In genomic region chr16:4381487-4381886, GRCm38 (mm10) we compare ENCODE assay signal across 12 mouse cellular contexts. TPM values are rescaled to one million over a fixed set of nuclear protein-coding genes. Genes with fewer than 3 reads are reported as not detected.
DNase-seq lines count a peak whose midpoint lies in the region; ATAC-seq and TF ChIP-seq lines count a peak whose summit lies in the region.
"Had no signal": no experiment of that assay in that cellular context is flagged by ENCODE, and none has a peak within 500 bp of the region (broad histone marks: within the 10 kb centered on the region; RNA-seq: fewer than 3 reads in every experiment).

No protein-coding gene starts in this region.

- no peaks in the 10 kb centered on the region for H3K4me1 ChIP-seq in kidney, embryonic 15.5 days
- H3K4me1 ChIP-seq in thymus, adult 2 months (replicated peaks; ENCODE audit: control insufficient read depth, insufficient read depth, low read length): peaks cover 13% of the 10 kb centered on the region
- 0 out of 2 replicates have a peak, but pooled peaks cover 5% of the 10 kb centered on the region for H3K4me1 ChIP-seq in hindbrain, embryonic 13.5 days (replicated peaks)
- no peaks in the 10 kb centered on the region for H3K4me1 ChIP-seq in midbrain, embryonic 15.5 days

- no peak overlapping the region for H3K4me2 ChIP-seq in kidney, embryonic 15.5 days
- no peak overlapping the region for H3K4me2 ChIP-seq in hindbrain, embryonic 13.5 days
- H3K4me2 ChIP-seq in midbrain, embryonic 15.5 days: no peak overlapping the region
- H3K4me2 ChIP-seq: lung, embryonic 14.5 days had no signal

- no peak for TF ChIP-seq POLR2A in thymus, adult 2 months (IDR thresholded peaks at IDR 0.05; ENCODE audit: control insufficient read depth, extremely low read depth, insufficient read depth, low read length, poor library complexity)

- H3K27ac ChIP-seq in kidney, embryonic 15.5 days: no peak overlapping the region
- no peak overlapping the region for H3K27ac ChIP-seq in thymus, adult 2 months (ENCODE audit: control insufficient read depth, insufficient read depth, low read length)
- no peak overlapping the region for H3K27ac ChIP-seq in hindbrain, embryonic 13.5 days
- no peak overlapping the region for H3K27ac ChIP-seq in midbrain, embryonic 15.5 days

- H3K9ac ChIP-seq in kidney, embryonic 15.5 days: no peak overlapping the region
- no peak overlapping the region for H3K9ac ChIP-seq in hindbrain, embryonic 13.5 days
- no peak overlapping the region for H3K9ac ChIP-seq in midbrain, embryonic 15.5 days
- H3K9ac ChIP-seq: lung, embryonic 14.5 days had no signal

- 71% methylated on average over 4 of the region's 4 CpGs for WGBS in kidney, embryonic 15.5 days
- 17% methylated on average over 4 of the region's 4 CpGs for WGBS in thymus, adult 2 months
- WGBS in hindbrain, embryonic 13.5 days: 81% methylated on average over 4 of the region's 4 CpGs
- 78% methylated on average over 4 of the region's 4 CpGs for WGBS in midbrain, embryonic 15.5 days

- no peak overlapping the region for H3K4me3 ChIP-seq in kidney, embryonic 15.5 days (replicated peaks)
- H3K4me3 ChIP-seq in thymus, adult 2 months (ENCODE audit: control insufficient read depth, insufficient read depth, low read length): no peak overlapping the region
- no peak overlapping the region for H3K4me3 ChIP-seq in hindbrain, embryonic 13.5 days
- H3K4me3 ChIP-seq in midbrain, embryonic 15.5 days: no peak overlapping the region

- no peaks in the 10 kb centered on the region for H3K9me3 ChIP-seq in kidney, embryonic 15.5 days (replicated peaks)
- H3K9me3 ChIP-seq in hindbrain, embryonic 13.5 days: no peaks in the 10 kb centered on the region
- H3K9me3 ChIP-seq in midbrain, embryonic 15.5 days: no peaks in the 10 kb centered on the region

- peak; percentile 32 for DNase-seq in kidney, adult 18-20 months
- peak; percentile 28 for DNase-seq in 416B (ENCODE audit: low read depth)
- peak; percentile 45 for DNase-seq in lung, postnatal 25 days (ENCODE audit: low spot score)
- DNase-seq in thymus, adult 2 months: no peak
- DNase-seq: embryo, embryonic 11 days; layer of hippocampus, postnatal 36 days; lung, embryonic 14.5 days had no signal

- TF ChIP-seq CTCF in thymus, adult 2 months (IDR thresholded peaks at IDR 0.05; ENCODE audit: borderline replicate concordance, control insufficient read depth, extremely low read depth, insufficient read depth, low read length, poor library complexity): no peak

- no peaks in the 10 kb centered on the region for H3K36me3 ChIP-seq in kidney, embryonic 15.5 days
- no peaks in the 10 kb centered on the region for H3K36me3 ChIP-seq in thymus, adult 2 months (ENCODE audit: control insufficient read depth, insufficient read depth, low read length)
- H3K36me3 ChIP-seq in hindbrain, embryonic 13.5 days: no peaks in the 10 kb centered on the region
- H3K36me3 ChIP-seq in midbrain, embryonic 15.5 days (replicated peaks): no peaks in the 10 kb centered on the region

- ATAC-seq in kidney, embryonic 15.5 days (replicated peaks; ENCODE audit: low FRiP score): no peak
- peak; percentile 54 for ATAC-seq in activated CD4-positive, CD25-positive, alpha-beta regulatory T cell, adult 4 months
- ATAC-seq in hindbrain, embryonic 13.5 days (ENCODE audit: low FRiP score): no peak
- ATAC-seq in midbrain, embryonic 15.5 days (replicated peaks): no peak
- ATAC-seq: forebrain, embryonic 14.5 days had no signal

- no peaks in the 10 kb centered on the region for H3K27me3 ChIP-seq in kidney, embryonic 15.5 days
- H3K27me3 ChIP-seq in thymus, adult 2 months (ENCODE audit: control insufficient read depth, insufficient read depth, low read length): no peaks in the 10 kb centered on the region
- H3K27me3 ChIP-seq in hindbrain, embryonic 13.5 days: no peaks in the 10 kb centered on the region
- no peaks in the 10 kb centered on the region for H3K27me3 ChIP-seq in midbrain, embryonic 15.5 days (replicated peaks)

RNA-seq across cellular contexts. Expression of gene Adcy9, which starts 38.8 kb away (rescaled TPM):
- polyA plus RNA-seq in kidney, embryonic 15.5 days (2015; fragmentation: Nextera tagmentation; extraction: Ambion mirVana): 1.2 TPM in 2 replicates
- under 1 TPM; 0.36 to 0.40 TPM for polyA plus RNA-seq in activated CD4-positive, CD25-positive, alpha-beta regulatory T cell, adult 4 months (2017; shearing (Covaris generic))
- 6.4 and 7.6 TPM in 2 replicates for polyA plus RNA-seq in thymus, adult 2 months (2012; rRNA removed)
- 2.6 and 2.8 TPM in 2 replicates for polyA plus RNA-seq in hindbrain, embryonic 13.5 days (2015; fragmentation: Nextera tagmentation; extraction: Ambion mirVana)
- 4.2 and 4.6 TPM in 2 replicates for polyA plus RNA-seq in midbrain, embryonic 15.5 days (2015; fragmentation: Nextera tagmentation; extraction: Ambion mirVana)
